Comparison of ENCODE assay signal across 8 mouse cellular contexts in the genomic region with DNA sequence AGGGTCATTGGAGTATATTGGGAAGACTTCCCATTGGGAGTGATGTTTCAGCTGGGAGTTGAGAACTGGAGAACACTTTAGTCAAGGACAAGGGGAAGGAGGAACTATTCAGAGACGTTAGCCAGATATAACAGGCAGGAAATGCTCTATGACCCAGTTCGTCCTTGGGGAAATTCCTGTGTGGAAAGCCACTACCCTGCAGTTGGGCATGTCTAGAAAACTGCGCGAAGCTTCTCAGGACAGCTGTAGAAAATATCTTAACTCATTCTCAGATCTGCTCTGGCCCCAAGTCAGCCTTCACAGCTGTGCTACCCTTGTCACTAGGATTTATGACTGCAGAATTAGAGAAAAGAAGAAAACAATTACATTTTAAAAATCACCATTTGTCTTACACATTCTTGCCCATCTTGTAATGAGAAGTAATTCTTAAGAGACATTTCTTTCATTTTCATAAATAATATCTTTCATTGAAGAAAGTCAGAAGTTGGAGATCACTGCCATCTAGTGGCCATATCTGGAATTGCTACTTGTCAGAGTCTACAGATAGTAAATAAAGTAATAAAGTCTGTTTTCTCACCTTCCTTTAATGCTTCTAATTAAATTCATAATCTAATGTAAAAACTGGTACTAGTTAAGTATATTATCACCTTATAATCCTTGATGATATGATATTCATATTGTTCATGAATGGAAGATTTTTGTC. TPM values are rescaled to one million over a fixed set of nuclear protein-coding genes. Genes with fewer than 3 reads are reported as not detected.
DNase-seq lines count a peak whose midpoint lies in the region; ATAC-seq lines count a peak whose summit lies in the region.

No protein-coding gene starts in this region.

- H3K27ac ChIP-seq in lung, embryonic 16.5 days (ENCODE audit: low read length) = no peak overlapping the region

- H3K9ac ChIP-seq in lung, embryonic 16.5 days (ENCODE audit: low read length) = no peak overlapping the region

- H3K4me3 ChIP-seq in lung, embryonic 16.5 days (ENCODE audit: low read length) = no peak overlapping the region

- H3K27me3 ChIP-seq in lung, embryonic 16.5 days (ENCODE audit: control insufficient read depth, insufficient read depth, low read depth, low read length) = no peaks in the 10 kb centered on the region

- no peaks in the 10 kb centered on the region for H3K36me3 ChIP-seq in lung, embryonic 16.5 days (ENCODE audit: control insufficient read depth, insufficient read depth, low read length)

- no peak overlapping the region for H3K4me2 ChIP-seq in lung, embryonic 16.5 days (ENCODE audit: low read depth, low read length)

- H3K9me3 ChIP-seq in lung, embryonic 16.5 days (ENCODE audit: control insufficient read depth, low read length) = no peaks in the 10 kb centered on the region

- ATAC-seq in cerebellum, adult (ENCODE audit: insufficient number of reproducible peaks, low FRiP score, low TSS enrichment) = no peak
- ATAC-seq in lung, embryonic 16.5 days (ENCODE audit: low read depth) = peak; percentile 47; the same call in 1 of the 2 replicates

- no peaks in the 10 kb centered on the region for H3K4me1 ChIP-seq in lung, embryonic 16.5 days (replicated peaks; ENCODE audit: control insufficient read depth, insufficient read depth, low read length)

- 10% methylated on average over 4 of the region's 4 CpGs for WGBS in lung, embryonic 16.5 days

- DNase-seq in cerebellum, adult 11 months = peak; percentile 5
- DNase-seq in ovary, postnatal 14 days (ENCODE audit: low spot score) = peak; percentile 15
- no peak for DNase-seq in ovary, postnatal 10 days (ENCODE audit: low spot score)
- peak; percentile 2 to 46 for DNase-seq in cerebellum, postnatal 36 days
- DNase-seq in induced T-regulatory cell, adult 2 months (ENCODE audit: low read depth) = peak; percentile 71
- peak; percentile 55 for DNase-seq in testis, postnatal 10 days (ENCODE audit: low spot score)

RNA-seq across cellular contexts. Expression of gene Nxf2, which starts 51.2 kb away (rescaled TPM):
- 0.88 and 1.2 TPM in 2 replicates for polyA plus RNA-seq in lung, embryonic 16.5 days (2015; fragmentation: Nextera tagmentation; extraction: Ambion mirVana)
